Mouse (Mus musculus) left cerebral cortex, adult 8-10 months (tissue): ENCODE measurements at regions not wholly inside any gene's neighbourhood (a gene's known extent, or its start where the extent isn't known, plus 50 kb on each side); places are given as distances from the start of the nearest gene placed in this dataset.
"Not testable (repeated sequence)": the region's sequence is repeated elsewhere in the genome, so short reads cannot be mapped to it uniquely, and the experiment has no call there.

Experiments
- DNase-seq, 2 experiments: peaks; one replicate each; pipeline ENCODE4 v3.0.0; 2022; ENCODE audit warnings: low spot score in 2 of 2

GRCm38 (mm10) chr9:86092998-86093397 is 250.8 kb downstream of the Tpbg start:
- no peak for DNase-seq

GRCm38 (mm10) chr9:86095460-86095859 is 253.3 kb downstream of the Tpbg start:
- DNase-seq: no peak

- DNase-seq: no peak
Measured at GRCm38 (mm10) chr9:86096246-86096645, 254.1 kb downstream of the Tpbg start.

- DNase-seq: no peak
Measured at GRCm38 (mm10) chr9:86099325-86099724, 257.1 kb downstream of the Tpbg start.

GRCm38 (mm10) chr9:86101360-86102086 is 259.3 kb downstream of the Tpbg start:
- DNase-seq: no peak

GRCm38 (mm10) chr9:86103607-86104006 is 261.4 kb downstream of the Tpbg start:
- DNase-seq: no peak

- DNase-seq: no peak
Measured at GRCm38 (mm10) chr9:86104664-86105063, 262.5 kb downstream of the Tpbg start.

GRCm38 (mm10) chr9:86105851-86106250 is 263.7 kb downstream of the Tpbg start:
- no peak for DNase-seq

GRCm38 (mm10) chr9:86109906-86110305 is 267.7 kb downstream of the Tpbg start:
- DNase-seq: no peak

GRCm38 (mm10) chr9:86119370-86119769 is 277.2 kb downstream of the Tpbg start:
- DNase-seq: no peak

- DNase-seq: not testable (repeated sequence)
Measured at GRCm38 (mm10) chr9:86135617-86136016, 293.4 kb downstream of the Tpbg start.

GRCm38 (mm10) chr9:86145903-86146302 is 303.7 kb downstream of the Tpbg start:
- no peak for DNase-seq

GRCm38 (mm10) chr9:86160316-86160715 is 304.4 kb downstream of the Ube2cbp start:
- peak in 1 of 2 experiments; percentile 7 for DNase-seq

- no peak for DNase-seq
Measured at GRCm38 (mm10) chr9:86166362-86167067, 298.2 kb downstream of the Ube2cbp start.

- DNase-seq: no peak
Measured at GRCm38 (mm10) chr9:86170756-86171155, 294.0 kb downstream of the Ube2cbp start.

GRCm38 (mm10) chr9:86186751-86187747 is 277.7 kb downstream of the Ube2cbp start:
- no peak for DNase-seq

- DNase-seq: no peak
Measured at GRCm38 (mm10) chr9:86188873-86189272, 275.9 kb downstream of the Ube2cbp start.

GRCm38 (mm10) chr9:86205041-86205440 is 259.7 kb downstream of the Ube2cbp start:
- no peak for DNase-seq

- no peak for DNase-seq
Measured at GRCm38 (mm10) chr9:86208334-86208925, 256.3 kb downstream of the Ube2cbp start.

GRCm38 (mm10) chr9:86211267-86211666 is 253.5 kb downstream of the Ube2cbp start:
- DNase-seq: no peak

- peak in 1 of 2 experiments; percentile 12 for DNase-seq
Measured at GRCm38 (mm10) chr9:86219669-86220068, 245.1 kb downstream of the Ube2cbp start.
